Mouse (Mus musculus) heart, postnatal 0 days (tissue): ENCODE measurements at regions not wholly inside any gene's neighbourhood (a gene's known extent, or its start where the extent isn't known, plus 50 kb on each side); places are given as distances from the start of the nearest gene placed in this dataset.

ENCODE experiments used
- CTCF ChIP-seq: IDR thresholded peaks from 2 replicates; pipeline ENCODE4 v1.5.1; 2016; ENCODE audit warnings: antibody characterized with exemption, control low read depth, low read depth
- EP300 ChIP-seq: IDR thresholded peaks from 2 replicates; pipeline ENCODE4 v1.6.1; 2016; ENCODE audit warnings: antibody characterized with exemption, low read depth

GRCm38 (mm10) chr2:78418561-78419338, 449.2 kb upstream of the Ube2e3 start:
- TF ChIP-seq CTCF (no peak), EP300 (no peak)
